24 mouse cellular contexts compared by ENCODE assay signal in genomic region chr10:78214371-78214770, GRCm38 (mm10). TPM values are rescaled to one million over a fixed set of nuclear protein-coding genes. Genes with fewer than 3 reads are reported as not detected.
DNase-seq lines count a peak whose midpoint lies in the region; ATAC-seq lines count a peak whose summit lies in the region.
"Had no signal": no experiment of that assay in that cellular context is flagged by ENCODE, and none has a peak within 500 bp of the region (broad histone marks: within the 10 kb centered on the region; RNA-seq: fewer than 3 reads in every experiment).

No protein-coding gene starts in this region.

- peaks cover 100% of the 10 kb centered on the region for H3K36me3 ChIP-seq in liver, embryonic 15.5 days (replicated peaks)
- peaks cover 44% of the 10 kb centered on the region for H3K36me3 ChIP-seq in liver, embryonic 11.5 days (ENCODE audit: control insufficient read depth, insufficient read depth, low read length)

- H3K4me2 ChIP-seq in liver, embryonic 15.5 days: no peak overlapping the region
- no peak overlapping the region for H3K4me2 ChIP-seq in liver, embryonic 11.5 days
- H3K4me2 ChIP-seq: embryonic facial prominence, embryonic 12.5 days; embryonic facial prominence, embryonic 15.5 days; forebrain, embryonic 15.5 days; heart, embryonic 11.5 days; hindbrain, embryonic 12.5 days; hindbrain, embryonic 15.5 days had no signal

- H3K27me3 ChIP-seq in liver, embryonic 15.5 days: no peaks in the 10 kb centered on the region
- no peaks in the 10 kb centered on the region for H3K27me3 ChIP-seq in liver, embryonic 11.5 days (replicated peaks; ENCODE audit: control insufficient read depth, insufficient read depth, low read length)
- H3K27me3 ChIP-seq: embryonic facial prominence, embryonic 12.5 days; embryonic facial prominence, embryonic 15.5 days; forebrain, embryonic 15.5 days; hindbrain, embryonic 12.5 days; hindbrain, embryonic 15.5 days had no signal

- H3K4me1 ChIP-seq in liver, embryonic 15.5 days (replicated peaks): peaks cover 51% of the 10 kb centered on the region
- peaks cover 5% of the 10 kb centered on the region for H3K4me1 ChIP-seq in liver, embryonic 11.5 days (replicated peaks; ENCODE audit: control insufficient read depth, insufficient read depth, low read length)
- H3K4me1 ChIP-seq: embryonic facial prominence, embryonic 12.5 days; embryonic facial prominence, embryonic 15.5 days; forebrain, embryonic 15.5 days; hindbrain, embryonic 12.5 days; hindbrain, embryonic 15.5 days had no signal

- H3K4me3 ChIP-seq in liver, embryonic 15.5 days (replicated peaks): no peak overlapping the region
- H3K4me3 ChIP-seq in liver, embryonic 11.5 days (ENCODE audit: low read depth, low read length): no peak overlapping the region
- H3K4me3 ChIP-seq: embryonic facial prominence, embryonic 12.5 days; embryonic facial prominence, embryonic 15.5 days; forebrain, embryonic 15.5 days; gastrocnemius, adult 2 months; hindbrain, embryonic 12.5 days; hindbrain, embryonic 15.5 days had no signal

- ATAC-seq in frontal cortex, adult (ENCODE audit: low TSS enrichment): peak; percentile 82
- no peak for ATAC-seq in liver, embryonic 15.5 days (ENCODE audit: insufficient read depth)
- no peak for ATAC-seq in liver, embryonic 11.5 days (replicated peaks; ENCODE audit: low FRiP score)
- ATAC-seq: activated CD4-positive, CD25-positive, alpha-beta regulatory T cell, adult 4 months; forebrain, embryonic 15.5 days had no signal

- H3K9me3 ChIP-seq in liver, embryonic 15.5 days (replicated peaks): no peaks in the 10 kb centered on the region
- H3K9me3 ChIP-seq in liver, embryonic 11.5 days (ENCODE audit: control insufficient read depth, low read length): no peaks in the 10 kb centered on the region
- H3K9me3 ChIP-seq: embryonic facial prominence, embryonic 12.5 days; embryonic facial prominence, embryonic 15.5 days; forebrain, embryonic 15.5 days; hindbrain, embryonic 12.5 days; hindbrain, embryonic 15.5 days had no signal

- no peak overlapping the region for H3K9ac ChIP-seq in liver, embryonic 15.5 days
- H3K9ac ChIP-seq in liver, embryonic 11.5 days (ENCODE audit: low read depth, low read length): no peak overlapping the region
- H3K9ac ChIP-seq: embryonic facial prominence, embryonic 12.5 days; embryonic facial prominence, embryonic 15.5 days; forebrain, embryonic 15.5 days; hindbrain, embryonic 12.5 days; hindbrain, embryonic 15.5 days had no signal

- peak overlapping the region; percentile 5; the same call in 1 of the 2 replicates for H3K27ac ChIP-seq in liver, embryonic 15.5 days (replicated peaks)
- H3K27ac ChIP-seq in liver, embryonic 11.5 days (ENCODE audit: low read depth, low read length): no peak overlapping the region; the same call in 1 of the 2 replicates
- H3K27ac ChIP-seq: embryonic facial prominence, embryonic 12.5 days; embryonic facial prominence, embryonic 15.5 days; forebrain, embryonic 15.5 days; gastrocnemius, adult 2 months; hindbrain, embryonic 12.5 days; hindbrain, embryonic 15.5 days had no signal

- no peak for DNase-seq in frontal cortex, postnatal 14 days (ENCODE audit: low spot score in 2 of 2)
- peak; percentile 43 to 75 for DNase-seq in left cerebral cortex, postnatal 25 days (ENCODE audit: low spot score in 2 of 2)
- DNase-seq in left cerebral cortex, postnatal 10 days (ENCODE audit: extremely low spot score in 1 of 2, low spot score in 2 of 2): no peak
- DNase-seq in liver, embryonic 11.5 days (ENCODE audit: low spot score): no peak
- peak; percentile 34 for DNase-seq in right cerebral cortex, postnatal 25 days
- DNase-seq in right cerebral cortex, postnatal 14 days: no peak
- DNase-seq: adrenal gland, postnatal 10 days; adrenal gland, postnatal 36 days; cerebellum, adult 11 months; cerebellum, adult 2 months; cerebellum, adult 9-11 months; cerebellum, postnatal 25 days; gastrocnemius, adult 2 months; gastrocnemius, postnatal 14 days; heart, adult 11 months had no signal

- intact Hi-C loops in left cerebral cortex, postnatal 25 days (cut with DNase I): no loop called here
- intact Hi-C loops in left cerebral cortex, postnatal 10 days (cut with DNase I): no loop called here

- whole genome bisulfite sequencing in liver, embryonic 15.5 days (ENCODE audit: insufficient replicate concordance): 90% methylated on average over 9 of the region's 9 CpGs
- WGBS in liver, embryonic 11.5 days: 96% methylated on average over 9 of the region's 9 CpGs

RNA-seq across cellular contexts. Expression of gene Pwp2, which starts 29.4 kb away (rescaled TPM):
- 10 to 100 TPM; 16.7 to 18.2 TPM for total RNA-seq in left cerebral cortex, postnatal 25 days (2021)
- total RNA-seq in left cerebral cortex, postnatal 10 days (2021): 10 to 100 TPM; 18.5 to 18.7 TPM
- polyA plus RNA-seq in liver, embryonic 15.5 days (2015; fragmentation: Nextera tagmentation; extraction: Ambion mirVana): 10.5 and 11.4 TPM in 2 replicates
- polyA plus RNA-seq in liver, embryonic 11.5 days (2014; fragmentation: Nextera tagmentation; extraction: Ambion mirVana): 30.8 and 35.0 TPM in 2 replicates

RNA-seq across cellular contexts. Expression of gene Trappc10, which starts 30.1 kb away (rescaled TPM):
- 10 to 100 TPM; 81.1 to 87.2 TPM for total RNA-seq in left cerebral cortex, postnatal 25 days (2021)
- total RNA-seq in left cerebral cortex, postnatal 10 days (2021): 10 to 100 TPM; 81.8 to 84.3 TPM
- 15.7 and 15.9 TPM in 2 replicates for polyA plus RNA-seq in liver, embryonic 15.5 days (2015; fragmentation: Nextera tagmentation; extraction: Ambion mirVana)
- 13.3 and 14.3 TPM in 2 replicates for polyA plus RNA-seq in liver, embryonic 11.5 days (2014; fragmentation: Nextera tagmentation; extraction: Ambion mirVana)

RNA-seq across cellular contexts. Expression of gene D10Jhu81e, which starts 44.8 kb away (rescaled TPM):
- total RNA-seq in left cerebral cortex, postnatal 25 days (2021): 100 to 1,000 TPM; 106 to 109 TPM
- 10 to 100 TPM; 85.0 to 93.0 TPM for total RNA-seq in left cerebral cortex, postnatal 10 days (2021)
- 18.4 and 19.3 TPM in 2 replicates for polyA plus RNA-seq in liver, embryonic 15.5 days (2015; fragmentation: Nextera tagmentation; extraction: Ambion mirVana)
- 22.9 and 24.3 TPM in 2 replicates for polyA plus RNA-seq in liver, embryonic 11.5 days (2014; fragmentation: Nextera tagmentation; extraction: Ambion mirVana)

Comparison
In these comparisons a context has a peak if more than half of its experiments do, and no peak if none do; other contexts are left out.
1. DNase-seq: peak in left cerebral cortex, postnatal 25 days (2 of 2) and right cerebral cortex, postnatal 25 days (single experiment); none in frontal cortex, postnatal 14 days (0 of 2), left cerebral cortex, postnatal 10 days (0 of 2), liver, embryonic 11.5 days (single experiment) and right cerebral cortex, postnatal 14 days (single experiment).